Mouse (Mus musculus): ENCODE measurements at regions not wholly inside any gene's neighbourhood (a gene's known extent, or its start where the extent isn't known, plus 50 kb on each side); places are given as distances from the start of the nearest gene placed in this dataset.

- TF ChIP-seq CTCF (IDR thresholded peaks at IDR 0.05; ENCODE audit: borderline replicate concordance, extremely low read depth, insufficient read depth, insufficient read length) (no peak), POLR2A (IDR thresholded peaks at IDR 0.05; ENCODE audit: borderline replicate concordance, extremely low read depth, insufficient read depth, insufficient read length, poor library complexity, severe bottlenecking) (no peak)
Measured at GRCm38 (mm10) chr7:123842552-123842951, 140.1 kb upstream of the Hs3st4 start.
